Mouse (Mus musculus): ENCODE measurements around the gene Plch2.

The Plch2 gene

DNA sequence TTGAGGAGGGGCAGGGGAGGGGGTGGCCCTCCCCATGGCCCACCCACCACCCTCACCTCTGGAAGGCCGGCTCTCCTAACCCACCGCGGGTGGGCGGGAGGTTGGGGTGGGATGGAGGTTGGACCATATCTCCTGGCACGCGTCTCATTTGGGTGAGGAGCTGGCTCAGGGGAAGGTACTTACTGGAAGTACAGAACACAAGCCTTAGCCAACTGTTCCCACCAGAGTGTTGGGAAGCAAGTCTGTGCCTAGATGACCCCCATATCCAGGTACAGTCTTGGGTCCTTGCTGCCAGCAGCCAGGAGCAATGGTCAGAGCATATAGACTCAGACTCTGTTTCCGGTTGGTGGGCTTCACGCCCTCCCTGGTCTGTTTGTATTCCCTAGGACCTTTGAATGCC lies 98.0 kb downstream of the Plch2 start:
- no peak for DNase-seq (ENCODE audit: low spot score in 2 of 2)

DNA sequence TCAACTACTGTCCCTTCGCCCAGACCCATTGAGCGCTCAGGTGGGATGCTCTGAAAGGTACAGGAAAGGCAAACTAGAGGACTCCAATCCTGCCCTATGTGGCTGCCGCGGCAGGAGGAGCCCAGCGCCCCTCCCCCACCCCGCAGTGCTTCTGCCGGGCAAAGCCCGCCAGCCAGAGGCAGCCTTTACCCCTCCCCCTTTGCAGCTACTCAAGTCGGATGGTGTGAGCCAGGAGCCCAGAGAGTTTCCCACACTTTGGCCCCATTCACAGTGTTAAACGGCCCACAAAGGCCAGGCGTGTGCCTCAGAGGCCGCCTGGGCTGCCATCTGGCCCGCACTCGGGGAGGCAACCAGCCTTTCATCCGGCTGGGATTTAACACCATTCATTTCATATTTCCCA lies 98.4 kb downstream of the Plch2 start:
- no peak for DNase-seq (ENCODE audit: low spot score in 2 of 2)

DNA sequence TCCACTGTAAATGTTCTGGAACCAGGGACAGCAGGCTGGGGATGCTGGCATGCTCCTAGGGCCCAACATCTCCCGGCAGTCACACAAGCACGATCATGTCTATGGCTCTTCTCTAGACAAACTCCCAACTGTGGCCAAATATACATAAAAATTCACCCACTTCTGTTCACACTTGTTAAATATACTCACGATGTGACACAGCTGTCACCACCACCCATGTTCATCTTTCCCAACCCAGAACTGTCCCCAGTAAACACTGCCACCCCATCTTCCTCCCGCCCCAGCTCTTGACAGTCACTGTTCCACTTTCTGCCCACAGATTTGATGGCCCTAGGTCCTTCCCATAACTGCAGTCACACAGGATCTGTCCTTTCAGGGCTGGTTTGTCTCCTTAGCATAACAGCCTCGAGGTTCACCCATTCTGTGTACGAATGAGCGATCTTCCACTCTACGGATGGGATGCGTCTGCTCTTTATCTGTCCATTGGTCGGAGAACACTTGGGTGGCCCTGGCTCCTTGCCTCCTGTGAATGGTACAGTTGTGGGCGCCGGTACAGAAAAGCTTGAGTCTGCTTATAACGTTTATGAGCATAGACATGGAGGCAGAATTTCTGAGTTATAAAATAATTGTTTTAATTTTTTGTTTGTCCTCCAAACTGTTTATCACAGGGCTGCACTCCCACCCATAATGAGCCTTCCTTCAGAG lies 99.1 kb downstream of the Plch2 start:
- no peak for DNase-seq (ENCODE audit: low spot score in 2 of 2)

DNA sequence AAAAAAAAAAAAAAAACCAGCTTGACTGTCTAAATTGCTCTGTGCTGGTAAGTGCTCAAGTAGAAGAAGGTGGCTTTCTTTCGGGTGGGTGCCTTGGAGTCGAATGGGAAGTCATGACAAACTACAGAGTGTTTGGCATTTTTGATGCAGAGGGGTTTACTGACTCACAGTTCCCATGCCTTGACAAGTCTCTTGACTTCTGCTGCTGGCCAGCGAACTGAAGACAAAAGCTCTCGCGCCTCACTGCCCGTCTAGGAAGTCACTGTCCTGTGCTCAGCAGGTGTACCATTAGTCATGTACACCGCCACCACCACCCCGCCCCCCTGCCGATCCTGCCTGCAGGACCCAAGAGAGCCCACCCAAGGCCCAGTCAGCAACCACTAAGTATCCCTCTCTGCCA lies 100.0 kb downstream of the Plch2 start:
- DNase-seq (ENCODE audit: low spot score in 2 of 2), result no peak

DNA sequence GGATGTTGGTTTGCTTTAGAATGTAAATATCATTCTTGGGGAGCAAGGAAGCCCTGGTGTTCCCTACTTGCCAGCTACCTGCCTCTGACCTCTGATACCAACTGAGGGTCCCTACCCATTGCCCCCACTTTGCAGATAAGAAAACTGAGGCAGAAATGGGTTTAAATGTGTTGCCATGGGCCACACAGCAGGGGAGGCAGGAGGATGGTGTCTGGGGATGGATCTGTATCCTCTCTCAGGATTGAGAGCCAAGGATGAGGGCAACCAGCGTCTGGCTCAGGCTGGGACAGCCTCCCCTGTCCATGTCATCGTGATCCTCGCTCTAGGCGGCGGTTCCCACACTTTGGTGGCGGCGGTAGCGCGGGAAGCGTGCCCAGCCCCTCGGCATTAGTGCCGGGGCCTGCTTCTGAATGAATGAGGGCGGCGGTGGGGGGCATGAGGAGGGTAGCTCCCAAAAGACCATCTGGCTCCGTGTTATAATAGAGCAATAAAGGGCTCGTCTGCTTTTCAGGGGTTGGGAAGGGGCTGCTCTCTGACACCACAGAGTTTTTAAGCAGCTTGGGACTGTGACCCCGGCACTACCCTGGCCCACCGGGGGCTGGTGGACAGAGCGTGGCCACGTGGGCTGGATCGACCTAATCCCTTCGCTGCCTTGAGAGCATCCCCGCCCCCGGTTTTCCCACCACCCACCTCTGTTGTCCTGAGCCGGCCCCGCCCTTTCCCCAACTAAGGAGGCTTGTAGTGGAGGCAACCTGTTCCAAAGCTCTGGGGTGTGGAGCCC lies 103.9 kb downstream of the Plch2 start:
- DNase-seq (ENCODE audit: low spot score in 2 of 2), result no peak

DNA sequence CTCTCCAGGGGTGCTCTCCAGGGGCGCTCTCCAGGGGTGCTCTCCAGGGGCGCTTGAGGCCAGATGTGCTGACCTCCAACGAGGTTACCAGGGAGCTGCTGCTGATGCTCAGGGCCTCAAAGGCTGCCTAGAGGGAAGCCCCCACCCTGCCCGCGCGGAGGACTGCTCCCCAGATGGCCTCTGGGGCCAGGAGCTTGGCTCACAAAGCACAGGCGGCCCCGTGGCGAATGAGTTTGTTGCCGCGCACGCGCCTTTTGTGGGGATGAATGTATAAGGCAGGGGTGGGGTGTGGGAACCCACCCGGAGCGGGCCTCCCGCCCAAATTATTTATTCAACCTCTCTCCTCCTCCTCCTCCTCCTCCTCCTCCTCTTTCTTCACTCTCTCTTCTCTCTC lies 107.0 kb downstream of the Plch2 start:
- no peak for DNase-seq (ENCODE audit: low spot score in 2 of 2)

DNA sequence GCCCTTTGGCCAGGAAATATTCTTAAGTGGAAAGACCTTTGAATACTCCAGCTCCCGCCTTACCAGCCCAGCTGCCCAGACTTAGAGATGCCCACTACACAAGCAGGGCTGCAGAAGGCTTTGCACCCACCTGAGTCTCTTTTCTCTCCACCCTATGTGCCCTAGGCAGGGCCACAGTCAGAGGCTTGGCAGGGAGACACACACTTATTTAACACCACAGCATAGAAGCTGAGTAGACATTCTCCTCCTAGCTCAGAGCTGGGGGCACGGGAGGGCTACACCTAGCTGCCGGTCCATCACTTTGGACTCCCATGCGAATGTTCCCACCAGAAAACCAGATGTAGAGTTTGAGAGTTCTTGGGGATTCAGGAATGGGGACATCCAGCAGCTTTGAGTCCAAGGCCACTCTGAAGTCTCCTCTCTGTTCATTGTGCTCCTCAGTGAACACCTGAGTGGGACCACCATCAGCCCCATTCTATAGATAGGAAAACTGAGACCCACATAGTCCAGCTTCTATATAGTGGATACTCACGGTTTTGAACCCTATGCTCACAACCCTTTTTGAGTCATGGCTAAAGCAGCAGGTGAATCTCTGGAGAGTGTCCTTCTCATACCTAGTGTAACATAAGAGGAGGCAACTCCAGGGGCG lies 107.5 kb downstream of the Plch2 start:
- no peak for DNase-seq (ENCODE audit: low spot score in 2 of 2)

DNA sequence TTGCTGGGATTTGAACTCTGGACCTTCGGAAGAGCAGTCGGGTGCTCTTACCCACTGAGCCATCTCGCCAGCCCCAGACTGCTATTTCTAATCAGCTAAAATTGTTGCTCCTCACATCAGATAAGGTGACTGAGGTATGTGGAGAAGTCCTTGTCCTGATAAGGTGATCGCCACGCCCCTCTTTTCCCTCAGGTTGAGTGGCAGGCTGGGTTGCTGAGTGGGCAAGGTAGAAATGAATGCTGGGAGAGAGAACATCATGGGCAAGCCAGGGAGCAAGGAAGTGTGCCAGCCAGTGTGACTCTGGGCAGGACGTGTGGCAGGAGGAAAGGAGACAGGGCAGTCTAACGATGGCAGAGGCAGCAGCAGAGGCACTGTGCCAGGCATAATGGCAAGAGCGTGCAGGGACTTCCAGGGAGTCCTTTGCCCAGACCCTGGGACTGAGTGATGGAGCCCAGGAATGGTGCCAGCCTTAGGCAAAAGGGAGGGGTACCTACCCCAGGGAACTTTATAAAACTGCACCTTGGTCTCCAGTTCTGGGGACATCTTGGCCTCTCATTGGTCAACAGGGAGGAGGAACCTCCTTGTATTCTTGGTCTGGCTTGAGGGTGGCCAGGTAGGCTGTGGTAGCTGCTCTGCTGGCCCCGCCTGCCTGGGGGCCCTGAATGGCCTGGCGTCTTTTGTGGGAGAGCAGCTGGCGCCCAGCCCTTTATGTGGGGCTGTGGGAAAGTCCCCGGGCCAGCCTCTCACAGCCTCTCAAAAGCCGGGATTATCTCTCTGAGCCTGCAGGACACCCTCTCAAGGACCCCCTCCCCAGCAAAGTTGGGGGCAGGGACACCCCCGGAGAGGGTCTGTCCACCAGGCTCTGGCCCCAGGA lies 108.3 kb downstream of the Plch2 start:
- DNase-seq (ENCODE audit: low spot score in 2 of 2), result no peak

DNA sequence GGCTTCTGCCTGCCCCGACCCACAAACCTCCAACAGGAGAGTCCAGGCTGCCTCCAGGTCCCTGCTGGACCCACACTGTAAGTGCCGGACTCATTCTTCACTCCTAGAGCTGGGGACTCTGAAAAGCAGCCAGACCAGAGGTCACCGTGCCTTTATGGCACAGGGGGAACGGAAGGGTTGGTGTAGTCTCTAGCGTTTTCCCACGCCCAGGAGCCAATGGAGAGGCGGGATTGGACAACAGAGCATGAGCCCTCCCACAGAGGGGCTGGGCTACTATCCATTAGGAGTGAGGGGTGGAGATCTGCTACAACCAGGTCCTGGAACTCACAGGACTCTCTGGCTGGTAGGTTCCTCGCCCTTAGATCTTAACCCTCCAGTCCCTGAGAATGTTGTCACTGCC lies 110.3 kb downstream of the Plch2 start:
- peak in 1 of 2 experiments; percentile 62 for DNase-seq (ENCODE audit: low spot score in 2 of 2)

DNA sequence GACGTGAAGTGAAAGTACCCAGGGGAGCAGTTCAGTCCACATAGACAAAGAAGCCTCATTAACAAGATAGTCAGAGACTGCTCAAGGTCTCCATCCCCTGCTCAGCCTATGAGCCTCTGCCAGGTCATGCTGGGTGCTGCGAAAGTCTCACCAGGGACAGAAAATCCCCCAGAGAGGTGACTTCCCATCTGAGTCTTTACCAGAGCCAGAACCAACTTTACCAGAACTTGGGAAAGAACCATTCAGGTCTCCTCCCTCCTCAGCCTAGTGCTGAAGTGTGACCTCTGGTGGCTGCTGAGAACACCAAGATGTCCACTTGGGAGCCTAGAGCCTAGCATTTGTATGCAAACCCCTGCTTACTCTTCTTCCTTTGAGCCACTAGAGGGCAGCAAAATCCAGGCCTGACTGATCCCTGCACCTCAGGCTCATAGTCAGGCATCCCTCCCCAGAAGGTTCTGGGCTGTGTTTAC lies 112.4 kb downstream of the Plch2 start:
- DNase-seq (ENCODE audit: low spot score in 2 of 2), result peak; percentile 61 to 78

DNA sequence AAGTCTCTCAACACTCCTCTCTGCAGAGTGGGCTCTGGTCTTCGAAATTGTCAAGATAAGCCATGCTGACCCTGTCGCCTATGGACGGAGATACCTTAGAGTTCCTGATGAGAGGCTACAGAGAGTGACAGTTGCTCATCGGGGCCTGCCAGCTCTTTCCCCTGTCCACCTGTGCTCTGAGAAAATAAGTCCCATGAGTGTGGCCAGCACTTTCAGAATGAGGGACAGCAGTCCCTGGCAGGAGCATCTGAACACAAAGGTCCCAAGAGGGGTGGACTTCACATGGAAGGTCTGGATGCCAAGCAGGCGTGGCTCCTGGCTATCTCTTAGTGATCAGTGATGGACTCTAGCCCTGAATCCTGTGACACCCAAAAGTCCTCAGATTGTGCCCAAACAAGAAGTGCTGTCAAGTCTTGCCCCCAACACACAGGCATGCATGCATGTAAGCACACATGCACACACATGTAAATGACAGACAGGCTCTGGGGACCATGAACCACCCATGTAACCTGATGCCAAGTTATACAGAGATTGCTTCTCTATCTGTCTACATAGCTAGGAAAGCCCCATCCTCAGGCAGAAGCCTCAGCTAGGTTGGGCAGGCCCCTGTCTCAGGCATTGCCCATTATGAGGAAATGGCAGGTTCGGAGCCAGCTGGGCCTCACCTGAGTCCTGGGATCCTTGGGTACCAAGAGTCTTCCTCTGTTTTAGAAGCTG lies 113.1 kb downstream of the Plch2 start:
- DNase-seq (ENCODE audit: low spot score in 2 of 2), result no peak

DNA sequence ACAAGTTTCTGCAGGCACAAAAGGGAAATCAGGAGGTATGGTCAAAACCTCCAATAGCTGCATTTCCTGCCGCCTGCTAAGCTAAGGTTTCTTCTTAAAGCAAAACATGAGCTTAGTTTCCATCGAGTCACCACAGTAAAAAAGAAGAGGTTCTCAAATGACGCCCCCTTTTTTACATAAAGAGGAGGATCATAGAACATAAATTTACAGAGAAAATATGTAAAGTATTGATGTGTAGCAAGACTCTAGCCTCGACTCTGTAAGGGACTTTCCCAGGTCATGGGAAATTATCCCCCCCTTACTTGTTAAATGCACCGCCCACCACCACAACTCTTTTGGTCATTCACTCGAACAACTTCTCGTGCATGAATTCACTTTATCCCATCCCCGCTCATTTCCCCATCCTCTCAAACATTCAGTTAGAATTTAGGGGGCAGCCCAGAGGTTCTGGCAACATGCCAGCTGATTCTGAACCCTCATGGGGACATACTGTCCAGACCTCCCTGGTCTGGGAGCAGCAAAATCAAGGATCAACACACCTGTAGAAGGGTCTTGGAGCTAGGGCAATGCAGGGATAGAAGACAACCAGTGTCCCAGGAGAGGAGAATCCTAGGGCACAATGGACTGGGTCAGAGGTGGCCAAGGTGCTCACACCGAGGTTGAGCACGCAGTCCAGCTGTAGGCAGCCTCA lies 113.8 kb downstream of the Plch2 start:
- DNase-seq (ENCODE audit: low spot score in 2 of 2), result no peak

DNA sequence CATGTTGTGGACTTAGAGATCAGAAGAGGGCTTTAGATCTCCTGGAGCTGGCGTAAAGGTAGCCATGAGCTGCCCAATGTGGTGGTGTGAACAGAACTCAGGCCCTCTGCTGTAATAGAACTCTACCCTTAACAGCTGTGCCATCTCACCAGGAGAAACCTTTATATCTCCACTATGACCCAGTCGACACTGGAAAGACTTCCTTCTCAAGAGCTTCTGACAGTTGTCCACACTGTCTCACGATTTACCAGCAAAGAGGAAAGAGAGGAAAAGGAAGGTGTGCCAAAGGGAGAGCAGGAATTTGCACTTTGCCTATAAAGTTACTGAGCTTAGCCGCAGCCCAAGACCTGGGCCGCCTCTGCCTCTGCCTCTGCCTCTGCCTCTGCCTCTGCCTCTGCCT lies 114.8 kb downstream of the Plch2 start:
- DNase-seq (ENCODE audit: low spot score in 2 of 2), result no peak

DNA sequence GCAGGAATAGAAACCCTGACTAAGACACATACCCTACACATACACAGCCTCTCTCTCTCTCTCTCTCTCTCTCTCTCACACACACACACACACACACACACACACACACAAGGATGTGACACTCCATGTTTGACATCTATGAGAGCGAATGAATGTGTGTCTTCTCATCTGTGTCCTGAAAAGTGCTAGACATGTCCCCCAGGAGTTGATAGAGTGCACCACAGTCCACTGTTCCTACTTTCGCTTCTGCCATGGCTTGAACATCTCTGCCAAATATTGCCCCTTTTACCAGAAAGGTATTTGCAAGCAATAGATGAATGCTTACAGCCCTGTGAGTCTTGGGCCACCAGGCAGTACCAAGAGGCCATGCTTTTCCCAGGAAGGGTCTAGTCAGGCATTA lies 116.4 kb downstream of the Plch2 start:
- no peak for DNase-seq (ENCODE audit: low spot score in 2 of 2)

DNA sequence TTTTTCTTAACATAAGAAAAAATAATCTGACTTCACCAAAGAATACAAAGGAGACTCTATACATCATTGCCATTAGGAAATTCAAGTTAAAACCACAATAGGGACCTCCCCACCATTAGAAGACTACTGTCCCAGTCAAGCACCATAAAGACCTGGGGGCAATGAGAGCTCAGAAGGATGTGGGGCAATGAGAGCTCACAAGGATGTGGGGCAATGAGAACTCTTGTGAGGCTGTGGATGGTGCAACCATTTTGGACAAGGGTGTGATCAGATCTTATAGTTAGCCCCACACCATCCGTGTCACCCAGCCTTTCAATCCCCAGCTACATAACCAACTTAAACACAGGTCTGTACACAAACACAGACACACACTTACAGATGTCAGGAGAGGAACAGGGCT lies 118.8 kb downstream of the Plch2 start:
- DNase-seq (ENCODE audit: low spot score in 2 of 2), result no peak

DNA sequence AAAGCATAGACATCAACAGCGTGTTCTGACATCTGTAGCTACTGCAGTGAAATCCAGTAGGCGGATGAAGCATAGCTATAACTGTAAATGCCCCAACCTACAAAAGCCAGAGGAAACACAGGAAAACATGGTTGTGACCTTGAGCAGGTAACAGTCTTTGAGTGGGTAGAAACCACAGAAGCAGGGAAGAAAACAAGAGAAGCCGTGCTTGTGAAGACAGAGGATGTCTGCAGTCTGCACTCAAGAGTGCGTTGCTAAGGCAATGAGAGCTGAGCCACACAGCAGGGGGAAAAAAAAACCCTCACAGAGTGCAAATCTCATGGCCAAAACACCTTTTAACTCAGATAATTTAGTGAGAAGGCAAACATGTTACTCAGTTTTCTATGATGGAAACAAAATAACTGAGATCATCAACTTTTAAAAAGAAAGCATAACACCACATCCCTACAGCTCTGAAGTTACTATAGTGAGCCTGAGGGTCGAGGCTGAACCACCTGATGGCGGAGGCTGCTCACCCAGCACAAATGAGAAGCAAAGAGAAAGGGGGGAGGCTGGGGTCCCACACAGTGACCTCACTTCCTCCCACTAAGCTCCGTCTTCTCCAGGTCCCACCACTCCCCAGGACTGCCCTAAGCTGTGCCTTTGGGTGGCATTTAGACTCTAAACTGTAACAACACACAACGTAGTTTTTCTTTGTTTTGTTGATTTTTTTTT lies 119.9 kb downstream of the Plch2 start:
- DNase-seq (ENCODE audit: low spot score in 2 of 2), result no peak

DNA sequence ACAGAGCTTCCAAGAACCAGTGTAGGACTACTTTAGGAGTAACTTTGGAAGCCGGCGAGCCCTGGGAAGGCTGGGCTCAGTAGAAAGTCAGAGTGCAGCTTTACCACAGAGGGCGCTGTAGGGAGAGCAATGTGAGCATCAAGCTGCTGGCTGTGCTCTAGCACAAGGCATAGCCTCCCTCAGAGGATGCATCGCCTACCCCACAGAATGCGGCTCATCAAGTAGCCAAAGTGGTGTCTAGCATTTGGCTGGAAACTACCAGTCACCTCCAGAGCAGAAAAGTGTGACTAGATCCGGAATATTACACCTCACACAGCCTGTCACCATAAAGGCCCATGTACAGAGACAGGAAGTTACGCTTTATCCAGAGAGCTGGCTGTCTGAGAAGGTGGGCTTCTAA lies 120.8 kb downstream of the Plch2 start:
- no peak for DNase-seq (ENCODE audit: low spot score in 2 of 2)

DNA sequence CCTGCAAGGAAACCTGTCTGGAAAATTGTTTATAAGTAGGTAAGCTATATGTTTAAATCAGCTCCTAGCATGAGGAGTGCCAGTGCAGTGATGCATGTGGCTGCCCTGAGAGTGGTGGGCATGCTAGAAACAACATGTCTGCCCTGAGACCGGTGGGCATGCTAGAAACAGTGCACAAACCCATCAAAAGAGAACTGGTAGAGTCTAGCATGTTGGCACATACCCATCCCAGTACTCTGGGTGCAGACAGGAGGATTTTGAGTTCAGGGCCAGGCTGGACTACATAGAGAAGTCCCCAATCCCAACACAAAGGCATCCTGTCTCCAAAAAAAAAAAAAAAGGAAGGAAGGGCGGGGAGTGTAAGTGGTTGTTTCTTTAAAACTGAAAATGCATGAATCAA lies 121.8 kb downstream of the Plch2 start:
- no peak for DNase-seq (ENCODE audit: low spot score in 2 of 2)

DNA sequence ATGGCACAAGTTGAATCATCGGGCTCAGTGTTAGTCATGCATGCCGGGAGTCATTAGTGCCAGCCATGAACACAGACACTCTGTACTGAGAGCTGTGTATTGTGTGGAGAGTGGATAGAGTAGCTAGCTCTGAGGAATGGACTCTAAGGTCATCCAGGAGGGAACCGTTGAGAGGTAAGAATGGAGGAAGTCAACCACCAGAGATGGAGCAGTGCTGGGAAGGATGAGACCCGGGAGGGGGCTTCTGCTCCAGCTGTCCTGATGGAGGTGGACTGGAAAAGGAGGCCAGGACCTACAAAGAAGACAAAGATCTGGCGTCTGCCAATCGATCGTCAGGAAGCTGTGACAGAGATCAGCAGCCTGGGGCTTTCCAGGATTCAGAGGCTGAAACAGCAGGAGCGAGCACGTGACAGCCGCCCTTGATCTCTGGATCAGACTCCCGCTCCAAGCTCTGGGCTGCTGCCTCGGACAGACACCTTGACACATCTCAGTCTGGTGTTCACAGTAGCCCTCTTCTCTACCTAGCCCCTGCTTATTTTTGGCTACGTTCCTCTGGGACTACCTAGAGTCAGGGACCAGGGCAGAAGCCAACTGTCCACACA lies 123.2 kb downstream of the Plch2 start:
- no peak for DNase-seq (ENCODE audit: low spot score in 2 of 2)

Data from urinary bladder, postnatal 4 days (tissue).